Mouse (Mus musculus) cerebellum, adult 2 months (tissue): ENCODE measurements around the gene Hivep3.

ENCODE experiments used
- CTCF ChIP-seq: fragments of 200-500 bp; IDR thresholded peaks from 2 replicates; pipeline ENCODE4 v1.5.1; 2011; ENCODE audit warnings: low read depth, mild to moderate bottlenecking, control low read depth, low read length, moderate library complexity, borderline replicate concordance; ENCODE audit not compliant: insufficient read depth
- POLR2A ChIP-seq: fragments of 200-500 bp; IDR thresholded peaks from 2 replicates; pipeline ENCODE4 v1.6.1; 2011; ENCODE audit warnings: low read length, control low read depth, borderline replicate concordance; ENCODE audit not compliant: insufficient read depth

GRCm38 (mm10) chr4:120027671-120028070 lies 294.1 kb downstream of the Hivep3 start:
- TF ChIP-seq POLR2A (no peak), CTCF (no peak)
